Mouse (Mus musculus) bone marrow macrophage, adult 2 months (primary cell): ENCODE measurements at regions not wholly inside any gene's neighbourhood (a gene's known extent, or its start where the extent isn't known, plus 50 kb on each side); places are given as distances from the start of the nearest gene placed in this dataset.

Experiments
- CTCF ChIP-seq: IDR thresholded peaks from 2 replicates; pipeline ENCODE4 v1.5.1; 2012; ENCODE audit warnings: low read depth, mild to moderate bottlenecking, low read length, moderate library complexity
- POLR2A ChIP-seq: IDR thresholded peaks from 2 replicates; pipeline ENCODE4 v1.6.1; 2012; ENCODE audit warnings: mild to moderate bottlenecking, low read depth, low read length, borderline replicate concordance

- TF ChIP-seq CTCF, result no peak
- TF ChIP-seq POLR2A, result no peak
Measured at GRCm38 (mm10) chr5:75817396-75817795, 160.9 kb downstream of the Kdr start.
